Mouse (Mus musculus) limb, embryonic 13.5 days (tissue): Measurements from ENCODE around the gene Dad1. TPM values are rescaled to one million over a fixed set of nuclear protein-coding genes. Genes with fewer than 3 reads are reported as not detected.

Experiments used
- ATAC-seq: fragments of 200-750 bp; cut with Nextera tagmentation; 2 replicates; pipeline ENCODE4 v1.8.0; 2017; ENCODE audit warnings: low read depth, moderate number of reproducible peaks, moderate TSS enrichment; ENCODE audit not compliant: low FRiP score
- H3K27ac ChIP-seq: fragments of 300-500 bp; sonication (generic); 2 replicates; pipeline ENCODE4 v1.5.1; 2015; ENCODE audit warnings: inconsistent platforms, mild to moderate bottlenecking, moderate library complexity
- H3K27me3 ChIP-seq: fragments of 300-500 bp; sonication (generic); 2 replicates; pipeline ENCODE4 v1.6.1; 2015; ENCODE audit warnings: mild to moderate bottlenecking, inconsistent platforms
- H3K36me3 ChIP-seq: fragments of 300-500 bp; sonication (generic); 2 replicates; pipeline ENCODE4 v1.6.1; 2015; ENCODE audit warnings: inconsistent platforms, mild to moderate bottlenecking, moderate library complexity
- H3K4me1 ChIP-seq: fragments of 300-500 bp; sonication (generic); 2 replicates; pipeline ENCODE4 v1.6.1; 2015; ENCODE audit warnings: inconsistent platforms
- H3K4me2 ChIP-seq: fragments of 300-500 bp; sonication (generic); replicated peaks from 2 replicates; pipeline ENCODE4 v1.6.1; 2015; ENCODE audit warnings: inconsistent platforms, mild to moderate bottlenecking, moderate library complexity
- H3K4me3 ChIP-seq: fragments of 300-500 bp; sonication (generic); 2 replicates; pipeline ENCODE4 v1.5.1; 2015; ENCODE audit warnings: moderate library complexity, mild to moderate bottlenecking, inconsistent platforms
- H3K9ac ChIP-seq: fragments of 300-500 bp; sonication (generic); 2 replicates; pipeline ENCODE4 v1.6.1; 2015; ENCODE audit warnings: mild to moderate bottlenecking, inconsistent platforms
- H3K9me3 ChIP-seq: fragments of 300-500 bp; sonication (generic); 2 replicates; pipeline ENCODE4 v1.6.1; 2016; ENCODE audit warnings: inconsistent platforms
- WGBS: fragments of 180-500 bp; shearing (Covaris S2); methylation state at CpG from one replicate; pipeline ENCODE4 v1.1.7; 2015; 5-methylcytosine and 5-hydroxymethylcytosine counted together
- polyA plus RNA-seq: library from polyadenylated mRNA; unstranded; fragments of >200 nt; fragmentation: Nextera tagmentation; extraction: Ambion mirVana; gene quantifications from 2 replicates; pipeline ENCODE4 v1.2.1, GENCODE M21; 2015

Gene Dad1
- polyA plus RNA-seq, 1 experiment from 2014 or later: 357 TPM

DNA sequence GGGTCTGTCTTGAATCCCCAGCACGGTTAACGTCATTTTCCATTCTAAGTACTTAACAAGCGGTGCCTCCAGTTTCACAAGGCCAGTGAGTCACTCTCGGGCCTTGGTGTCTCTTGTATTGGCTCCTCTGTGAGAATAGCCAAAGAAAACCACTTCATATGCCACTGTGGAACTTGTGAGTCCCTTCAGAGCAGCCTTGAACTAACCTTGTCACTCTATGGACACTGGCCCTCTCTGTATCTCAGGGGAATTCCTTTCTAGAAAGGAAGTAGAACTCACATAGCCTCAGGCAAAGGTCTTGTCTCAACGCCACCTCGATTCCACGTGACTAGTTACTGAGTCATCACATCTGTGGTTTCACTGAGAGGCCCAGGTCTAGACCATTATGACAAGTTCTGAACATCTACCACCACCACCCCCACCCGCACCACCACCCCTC, 31.6 kb downstream of the Dad1 start:
- Histone ChIP-seq H3K4me3 (no peak overlapping the region), H3K27me3 (0 out of 2 replicates have a peak, but pooled peaks cover 3% of the 10 kb centered on the region), H3K9me3 (no peaks in the 10 kb centered on the region), H3K27ac (no peak overlapping the region), H3K4me2 (no peak overlapping the region), H3K36me3 (no peaks in the 10 kb centered on the region), H3K4me1 (peaks cover 30% of the 10 kb centered on the region), H3K9ac (no peak overlapping the region)
- 76% methylated on average over 8 of the region's 8 CpGs for WGBS
- no peak for ATAC-seq

GRCm38 (mm10) chr14:54221641-54222040, 32.3 kb downstream of the Dad1 start:
- Histone ChIP-seq H3K9ac (no peak overlapping the region), H3K27me3 (0 out of 2 replicates have a peak, but pooled peaks cover 3% of the 10 kb centered on the region), H3K4me1 (peaks cover 28% of the 10 kb centered on the region), H3K4me2 (no peak overlapping the region), H3K36me3 (no peaks in the 10 kb centered on the region), H3K4me3 (no peak overlapping the region), H3K27ac (no peak overlapping the region), H3K9me3 (no peaks in the 10 kb centered on the region)
- no peak for ATAC-seq
- 92% methylated on average over 6 of the region's 6 CpGs for WGBS

- ATAC-seq: no peak
- Histone ChIP-seq H3K9me3 (no peaks in the 10 kb centered on the region), H3K9ac (no peak overlapping the region), H3K4me1 (peaks cover 28% of the 10 kb centered on the region), H3K27me3 (0 out of 2 replicates have a peak, but pooled peaks cover under 1% of the 10 kb centered on the region), H3K27ac (no peak overlapping the region), H3K4me3 (no peak overlapping the region), H3K36me3 (no peaks in the 10 kb centered on the region), H3K4me2 (no peak overlapping the region)
- 81% methylated on average over 8 of the region's 8 CpGs for WGBS
Measured at GRCm38 (mm10) chr14:54220726-54221494, 33.0 kb downstream of the Dad1 start.

- ATAC-seq: no peak
- Histone ChIP-seq H3K9me3 (no peaks in the 10 kb centered on the region), H3K9ac (no peak overlapping the region), H3K27ac (no peak overlapping the region; the same call in 1 of the 2 replicates), H3K36me3 (no peaks in the 10 kb centered on the region), H3K4me2 (no peak overlapping the region), H3K4me3 (no peak overlapping the region), H3K27me3 (no peaks in the 10 kb centered on the region), H3K4me1 (peaks cover 28% of the 10 kb centered on the region)
- 70% methylated on average over 7 of the region's 7 CpGs for WGBS
Measured at GRCm38 (mm10) chr14:54219849-54220248, 34.1 kb downstream of the Dad1 start.

DNA sequence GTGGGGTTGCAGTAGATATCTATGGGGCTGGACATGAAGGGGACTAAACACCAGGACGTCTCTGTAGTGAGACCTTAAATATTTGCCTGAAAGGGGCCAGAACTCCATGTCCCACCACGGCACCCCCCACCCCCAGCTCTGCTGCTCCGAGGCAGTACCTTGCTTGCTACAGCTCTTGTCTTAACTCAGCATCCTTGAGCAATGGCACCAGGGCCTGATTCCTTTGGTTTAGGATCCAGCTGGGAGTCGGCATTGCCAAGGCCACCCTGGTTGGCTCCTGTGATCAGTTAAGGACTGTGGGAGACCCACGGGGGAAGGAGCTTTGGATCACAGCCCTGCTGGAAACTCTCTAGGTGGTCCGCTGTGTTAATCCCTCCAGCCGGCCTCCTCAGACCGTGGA, 34.6 kb downstream of the Dad1 start:
- Histone ChIP-seq H3K9ac (peak overlapping the region; percentile 40; the same call in 1 of the 2 replicates), H3K36me3 (no peaks in the 10 kb centered on the region), H3K4me3 (no peak overlapping the region), H3K9me3 (no peaks in the 10 kb centered on the region), H3K4me1 (peaks cover 23% of the 10 kb centered on the region), H3K27ac (peak overlapping the region; percentile 39; the same call in 1 of the 2 replicates), H3K27me3 (no peaks in the 10 kb centered on the region), H3K4me2 (peak overlapping the region; percentile 33)
- ATAC-seq: no peak
- 28% methylated on average over 8 of the region's 8 CpGs for WGBS

DNA sequence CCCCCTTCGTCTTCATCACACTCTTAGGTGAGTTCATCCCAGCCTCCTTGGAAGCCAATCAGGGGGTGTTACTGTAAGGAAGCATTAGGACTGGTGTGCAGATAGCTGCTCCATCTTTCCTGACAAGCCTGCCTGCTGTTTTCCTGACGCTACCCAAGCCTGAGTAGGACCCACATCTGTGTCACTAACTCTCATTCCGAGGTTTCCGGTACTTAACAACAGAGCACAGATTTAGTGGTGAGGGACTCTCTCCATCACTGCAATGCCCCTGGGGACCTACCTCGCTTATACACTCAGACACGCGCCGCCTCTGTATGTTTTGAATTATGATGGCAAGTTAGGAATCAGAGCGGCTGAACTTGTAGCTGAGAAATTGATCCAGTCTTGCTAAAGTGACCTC, 35.2 kb downstream of the Dad1 start:
- peak overlapping the region; percentile 33; the same call in 1 of the 2 replicates for H3K4me2 ChIP-seq
- H3K4me3 ChIP-seq: no peak overlapping the region
- no peak overlapping the region for H3K27ac ChIP-seq
- H3K9me3 ChIP-seq: no peaks in the 10 kb centered on the region
- no peaks in the 10 kb centered on the region for H3K27me3 ChIP-seq
- WGBS: 17% methylated on average over 9 of the region's 9 CpGs
- H3K4me1 ChIP-seq: peaks cover 21% of the 10 kb centered on the region
- H3K9ac ChIP-seq: no peak overlapping the region
- H3K36me3 ChIP-seq: no peaks in the 10 kb centered on the region
- ATAC-seq: no peak

GRCm38 (mm10) chr14:54218233-54218632, 35.7 kb downstream of the Dad1 start:
- WGBS: 21% methylated on average over 1 of the region's 1 CpGs
- H3K4me1 ChIP-seq: peaks cover 18% of the 10 kb centered on the region
- no peak overlapping the region for H3K4me3 ChIP-seq
- no peak overlapping the region for H3K9ac ChIP-seq
- H3K27me3 ChIP-seq: no peaks in the 10 kb centered on the region
- no peaks in the 10 kb centered on the region for H3K36me3 ChIP-seq
- no peaks in the 10 kb centered on the region for H3K9me3 ChIP-seq
- no peak overlapping the region; the same call in 1 of the 2 replicates for H3K4me2 ChIP-seq
- no peak for ATAC-seq
- no peak overlapping the region for H3K27ac ChIP-seq

- no peak for ATAC-seq
- H3K27me3 ChIP-seq: no peaks in the 10 kb centered on the region
- no peak overlapping the region for H3K4me2 ChIP-seq
- H3K27ac ChIP-seq: no peak overlapping the region
- H3K9ac ChIP-seq: no peak overlapping the region
- H3K4me3 ChIP-seq: no peak overlapping the region
- WGBS: 81% methylated on average over 7 of the region's 7 CpGs
- peaks cover 18% of the 10 kb centered on the region for H3K4me1 ChIP-seq
- H3K9me3 ChIP-seq: no peaks in the 10 kb centered on the region
- no peaks in the 10 kb centered on the region for H3K36me3 ChIP-seq
Measured at GRCm38 (mm10) chr14:54216126-54216525, 37.8 kb downstream of the Dad1 start.

GRCm38 (mm10) chr14:54214901-54215300, 39.0 kb downstream of the Dad1 start:
- ATAC-seq: no peak
- Histone ChIP-seq H3K4me1 (peaks cover 18% of the 10 kb centered on the region), H3K9me3 (no peaks in the 10 kb centered on the region), H3K27ac (no peak overlapping the region), H3K4me3 (no peak overlapping the region), H3K9ac (no peak overlapping the region), H3K4me2 (no peak overlapping the region), H3K27me3 (no peaks in the 10 kb centered on the region), H3K36me3 (no peaks in the 10 kb centered on the region)
- WGBS: 62% methylated on average over 10 of the region's 10 CpGs

DNA sequence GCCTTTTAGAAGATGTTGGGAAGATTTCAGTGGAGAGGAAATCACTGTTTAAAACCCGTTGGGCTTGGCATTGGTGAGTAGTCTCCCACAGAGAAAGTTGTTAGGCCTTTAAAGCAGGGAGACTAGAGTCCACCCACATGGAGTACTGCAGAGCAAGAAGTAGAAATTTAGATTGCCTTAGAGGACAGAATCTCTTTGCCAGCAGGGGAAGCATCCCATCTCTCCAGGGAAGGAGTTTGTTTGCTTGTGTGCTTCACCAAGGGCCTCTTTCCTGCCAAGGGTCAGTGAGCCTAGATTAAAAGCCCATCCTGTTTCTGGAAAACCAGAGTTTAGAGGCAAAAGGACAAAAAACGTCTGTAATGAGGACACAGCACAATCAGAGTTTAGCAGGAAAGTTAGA, 39.4 kb downstream of the Dad1 start:
- H3K4me1 ChIP-seq: peaks cover 14% of the 10 kb centered on the region
- no peak overlapping the region for H3K4me3 ChIP-seq
- H3K4me2 ChIP-seq: no peak overlapping the region
- H3K27ac ChIP-seq: no peak overlapping the region
- no peaks in the 10 kb centered on the region for H3K9me3 ChIP-seq
- no peak for ATAC-seq
- H3K9ac ChIP-seq: no peak overlapping the region
- 31% methylated on average over 2 of the region's 2 CpGs for WGBS
- no peaks in the 10 kb centered on the region for H3K27me3 ChIP-seq
- H3K36me3 ChIP-seq: no peaks in the 10 kb centered on the region

- no peak for ATAC-seq
- no peaks in the 10 kb centered on the region for H3K27me3 ChIP-seq
- no peak overlapping the region for H3K9ac ChIP-seq
- 94% methylated on average over 2 of the region's 2 CpGs for WGBS
- H3K4me2 ChIP-seq: no peak overlapping the region
- peaks cover 6% of the 10 kb centered on the region for H3K4me1 ChIP-seq
- no peak overlapping the region for H3K27ac ChIP-seq
- no peaks in the 10 kb centered on the region for H3K9me3 ChIP-seq
- H3K4me3 ChIP-seq: no peak overlapping the region
- H3K36me3 ChIP-seq: no peaks in the 10 kb centered on the region
Measured at GRCm38 (mm10) chr14:54213734-54214133, 40.2 kb downstream of the Dad1 start.

DNA sequence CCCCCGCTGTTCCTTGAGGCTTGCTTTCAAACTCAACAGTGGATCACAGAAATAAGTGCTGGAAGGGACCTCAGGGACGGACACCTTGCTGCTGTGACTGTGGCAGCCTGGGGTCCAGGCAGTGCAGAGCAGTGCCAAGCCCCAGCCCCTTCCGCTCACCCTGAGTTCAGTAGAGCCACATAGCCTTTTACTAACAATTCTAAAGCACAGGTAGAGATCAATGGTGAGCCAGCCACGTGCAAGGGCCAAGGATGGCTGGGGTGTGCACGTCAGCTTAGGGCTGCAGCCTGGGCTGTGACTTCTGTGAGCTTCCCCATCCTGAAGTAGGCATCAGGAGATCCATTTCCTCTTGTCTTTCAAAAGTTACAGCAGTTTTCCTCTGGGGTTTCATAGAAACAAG, 42.1 kb downstream of the Dad1 start:
- no peak for ATAC-seq
- no peaks in the 10 kb centered on the region for H3K27me3 ChIP-seq
- H3K36me3 ChIP-seq: no peaks in the 10 kb centered on the region
- no peak overlapping the region for H3K27ac ChIP-seq
- no peaks in the 10 kb centered on the region for H3K4me1 ChIP-seq
- no peaks in the 10 kb centered on the region for H3K9me3 ChIP-seq
- 85% methylated on average over 5 of the region's 5 CpGs for WGBS
- no peak overlapping the region for H3K9ac ChIP-seq
- H3K4me3 ChIP-seq: no peak overlapping the region
- H3K4me2 ChIP-seq: no peak overlapping the region

- no peaks in the 10 kb centered on the region for H3K27me3 ChIP-seq
- no peak overlapping the region for H3K9ac ChIP-seq
- ATAC-seq: no peak
- H3K4me2 ChIP-seq: no peak overlapping the region
- H3K36me3 ChIP-seq: no peaks in the 10 kb centered on the region
- no peaks in the 10 kb centered on the region for H3K9me3 ChIP-seq
- no peak overlapping the region for H3K4me3 ChIP-seq
- H3K4me1 ChIP-seq: no peaks in the 10 kb centered on the region; the same call in 1 of the 2 replicates
- no peak overlapping the region for H3K27ac ChIP-seq
- 89% methylated on average over 8 of the region's 8 CpGs for WGBS
Measured at GRCm38 (mm10) chr14:54211199-54211598, 42.7 kb downstream of the Dad1 start.
